Mouse (Mus musculus) heart, embryonic 16.5 days (tissue): ENCODE measurements around the gene Olfr685. TPM values are rescaled to one million over a fixed set of nuclear protein-coding genes. Genes with fewer than 3 reads are reported as not detected.

Experiments used
- ATAC-seq: fragments of 200-750 bp; cut with Nextera tagmentation; replicated peaks from 2 replicates; pipeline ENCODE4 v1.8.0; 2017; ENCODE audit warnings: moderate number of reproducible peaks; ENCODE audit not compliant: insufficient read depth, low FRiP score; ENCODE audit errors: extremely low read depth
- H3K27ac ChIP-seq: fragments of 300-500 bp; sonication (generic); 2 replicates; pipeline ENCODE4 v1.5.1; 2014; ENCODE audit warnings: mild to moderate bottlenecking, low read length, control low read depth, moderate library complexity
- H3K27me3 ChIP-seq: fragments of 300-500 bp; sonication (generic); 2 replicates; pipeline ENCODE4 v1.6.1; 2014; ENCODE audit warnings: low read length, mixed read lengths; ENCODE audit not compliant: control insufficient read depth, insufficient read depth
- H3K36me3 ChIP-seq: fragments of 300-500 bp; sonication (generic); 2 replicates; pipeline ENCODE4 v1.6.1; 2014; ENCODE audit not compliant: control insufficient read depth, insufficient read depth
- H3K4me1 ChIP-seq: fragments of 300-500 bp; sonication (generic); 2 replicates; pipeline ENCODE4 v1.6.1; 2014; ENCODE audit warnings: low read length, mixed read lengths; ENCODE audit not compliant: control insufficient read depth, insufficient read depth
- H3K4me2 ChIP-seq: fragments of 300-500 bp; sonication (generic); 2 replicates; pipeline ENCODE4 v1.6.1; 2014; ENCODE audit warnings: low read depth, mild to moderate bottlenecking, control low read depth, low read length
- H3K4me3 ChIP-seq: fragments of 300-500 bp; sonication (generic); 2 replicates; pipeline ENCODE4 v1.5.1; 2014; ENCODE audit warnings: mild to moderate bottlenecking, control low read depth, low read length
- H3K9ac ChIP-seq: fragments of 300-500 bp; sonication (generic); 2 replicates; pipeline ENCODE4 v1.6.1; 2014; ENCODE audit warnings: low read length, control low read depth
- H3K9me3 ChIP-seq: fragments of 300-500 bp; sonication (generic); replicated peaks from 2 replicates; pipeline ENCODE4 v1.6.1; 2016; ENCODE audit warnings: low read length; ENCODE audit not compliant: control insufficient read depth
- WGBS: fragments of 180-500 bp; shearing (Covaris S2); extraction: QIAGEN DNeasy Blood & Tissue Kit; methylation state at CpG from one replicate; pipeline ENCODE4 v1.1.7; 2014; 5-methylcytosine and 5-hydroxymethylcytosine counted together
- polyA plus RNA-seq: library from polyadenylated mRNA; unstranded; fragments of >200 nt; fragmentation: Nextera tagmentation; extraction: Ambion mirVana; gene quantifications from 2 replicates; pipeline ENCODE4 v1.2.1, GENCODE M21; 2015

Gene Olfr685
- polyA plus RNA-seq, 1 experiment from 2014 or later = not detected

DNA sequence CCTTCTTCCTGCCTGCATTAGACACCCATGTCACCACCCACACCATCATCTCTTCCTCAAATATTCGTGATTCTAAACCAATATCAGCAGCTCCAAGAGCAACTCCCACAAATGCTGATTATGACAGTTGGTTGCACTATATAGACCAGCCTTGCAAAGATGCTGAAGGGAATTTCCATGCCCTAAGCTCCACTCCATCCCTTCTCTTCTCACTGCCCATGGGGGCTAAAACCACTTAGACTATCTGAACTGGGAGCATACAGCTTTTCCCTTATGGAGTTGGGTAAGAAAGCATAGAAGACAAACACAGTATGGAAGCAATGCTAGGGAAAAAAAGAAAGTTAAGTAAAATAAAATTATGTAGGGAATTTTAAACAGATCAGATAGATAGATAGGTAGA is 38.9 kb downstream of the Olfr685 start, which contains the start of gene Olfr683:
Gene Olfr683, minus strand, starts transcription at position 101 of the 400 bp plus-strand sequence.
- Histone ChIP-seq H3K27ac (no peak within 1 kb of the TSS), H3K9ac (no peak within 1 kb of the TSS), H3K36me3 (no peaks in the 10 kb centered on the region), H3K4me3 (no peak within 1 kb of the TSS), H3K4me1 (no peaks in the 10 kb centered on the region), H3K9me3 (no peaks in the 10 kb centered on the region), H3K27me3 (no peaks in the 10 kb centered on the region), H3K4me2 (no peak within 1 kb of the TSS)
- WGBS = 55% methylated on average over 1 of the region's 1 CpGs
- no peak for ATAC-seq

DNA sequence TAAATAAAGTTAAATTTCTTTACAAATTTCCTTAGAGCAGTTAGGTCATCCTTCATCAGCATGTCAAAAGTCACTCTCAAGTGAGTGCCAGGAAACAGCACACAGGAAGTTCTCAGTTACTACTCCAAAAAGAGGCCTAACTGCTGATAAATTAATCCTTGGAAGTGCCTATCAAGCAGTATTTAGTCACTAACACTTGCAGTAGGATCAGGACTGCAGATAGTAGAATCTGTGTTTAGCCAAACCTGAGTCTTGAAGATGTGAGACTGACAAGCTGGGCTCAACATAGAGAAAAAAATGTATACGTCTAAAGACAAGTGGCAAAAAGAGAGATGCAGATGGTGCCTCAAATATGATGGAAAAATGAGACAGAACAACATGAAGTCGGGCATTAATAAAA is 44.5 kb downstream of the Olfr685 start:
- no peak overlapping the region for H3K27ac ChIP-seq
- H3K27me3 ChIP-seq = no peaks in the 10 kb centered on the region
- 51% methylated on average over 2 of the region's 2 CpGs for WGBS
- no peak for ATAC-seq
- no peak overlapping the region for H3K9ac ChIP-seq
- H3K9me3 ChIP-seq = no peaks in the 10 kb centered on the region
- H3K4me2 ChIP-seq = no peak overlapping the region
- no peaks in the 10 kb centered on the region for H3K4me1 ChIP-seq
- no peak overlapping the region for H3K4me3 ChIP-seq
- H3K36me3 ChIP-seq = no peaks in the 10 kb centered on the region

Other genes starting within 250 kb of the Olfr685 start
- gene Olfr670, start 223.4 kb downstream of the Olfr685 start, polyA plus RNA-seq = not detected in 2 replicates
- not detected in 2 replicates for gene Olfr671, start 206.9 kb downstream of the Olfr685 start, polyA plus RNA-seq
- gene Olfr672, start 184.0 kb downstream of the Olfr685 start, polyA plus RNA-seq = not detected in 2 replicates
- gene Olfr675, start 157.6 kb downstream of the Olfr685 start, polyA plus RNA-seq = not detected in 2 replicates
- gene Olfr676, start 153.3 kb downstream of the Olfr685 start, polyA plus RNA-seq = not detected in 2 replicates
- gene Olfr677, start 134.6 kb downstream of the Olfr685 start, polyA plus RNA-seq = not detected in 2 replicates
- not detected in 2 replicates for gene Olfr678, start 121.5 kb downstream of the Olfr685 start, polyA plus RNA-seq
- not detected in 2 replicates for gene Olfr679, start 104.8 kb downstream of the Olfr685 start, polyA plus RNA-seq
- not detected in 2 replicates for gene Olfr680-ps1, start 93.2 kb downstream of the Olfr685 start, polyA plus RNA-seq
- not detected in 2 replicates for gene Olfr681, start 69.2 kb downstream of the Olfr685 start, polyA plus RNA-seq
- gene Olfr683, start 39.0 kb downstream of the Olfr685 start, polyA plus RNA-seq = not detected in 2 replicates
- not detected in 2 replicates for gene Olfr684, start 22.4 kb downstream of the Olfr685 start, polyA plus RNA-seq
- gene Olfr686, start 21.5 kb upstream of the Olfr685 start, polyA plus RNA-seq = not detected in 2 replicates
- not detected in 2 replicates for gene Olfr688, start 102.1 kb upstream of the Olfr685 start, polyA plus RNA-seq
- not detected in 2 replicates for gene Olfr689, start 125.2 kb upstream of the Olfr685 start, polyA plus RNA-seq
- gene Olfr690, start 148.1 kb upstream of the Olfr685 start, polyA plus RNA-seq = not detected in 2 replicates
- gene Olfr691, start 156.3 kb upstream of the Olfr685 start, polyA plus RNA-seq = 0.06 and 0.14 TPM in 2 replicates
- gene Olfr692, start 182.2 kb upstream of the Olfr685 start, polyA plus RNA-seq = not detected in 2 replicates
- gene Gm5901, start 189.0 kb upstream of the Olfr685 start, polyA plus RNA-seq = not detected in 2 replicates
- gene Fam160a2, start 214.0 kb upstream of the Olfr685 start, polyA plus RNA-seq = 32.5 and 34.5 TPM in 2 replicates
- gene Cnga4, start 218.6 kb upstream of the Olfr685 start, polyA plus RNA-seq = 0.05 TPM in 1 of 2 replicates, not detected in the other
- gene Cckbr, start 239.7 kb upstream of the Olfr685 start, polyA plus RNA-seq = not detected in 2 replicates